Mouse (Mus musculus) megakaryocyte-erythroid progenitor cell, adult 5 weeks (primary cell): ENCODE data around the gene Oscar. TPM values are rescaled to one million over a fixed set of nuclear protein-coding genes. Genes with fewer than 3 reads are reported as not detected.

Experiments
- polyA plus RNA-seq: library from polyadenylated mRNA; stranded (reverse); fragments of >175 nt; gene quantifications from 2 replicates; pipeline ENCODE4 v1.2.3, GENCODE M21; 2012

Oscar gene
- 0.41 TPM in 1 of 2 replicates, not detected in the other for polyA plus RNA-seq

DNA sequence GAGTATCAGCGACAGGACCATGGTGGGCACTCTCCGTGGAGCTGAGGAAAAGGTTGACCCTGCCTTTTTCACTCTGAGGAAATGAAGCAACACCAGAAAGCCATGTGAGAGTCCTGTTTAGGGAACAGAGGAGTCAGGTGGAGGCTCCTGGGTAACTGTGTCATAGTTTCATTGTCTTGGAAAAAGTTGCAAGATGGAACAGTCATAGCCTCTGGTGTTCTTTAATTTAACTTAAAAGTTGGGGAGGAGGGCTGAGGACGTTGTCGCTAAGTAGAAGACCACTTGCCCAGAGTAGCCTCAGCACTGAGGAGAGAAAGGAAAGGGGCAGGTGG is at the start of gene Oscar:
Oscar (minus strand) TSS at position 101 of the 332 bp plus-strand sequence.

GRCm38 (mm10) chr7:3665215-3666114 is 49.5 kb upstream of the Oscar start, which contains the start of gene Leng1:
Gene Leng1, minus strand, starts transcription at chr7:3665840.

GRCm38 (mm10) chr7:3644672-3645487 is 28.9 kb upstream of the Oscar start, which contains the start of gene Cnot3:
Gene Cnot3, plus strand, starts transcription at chr7:3645268.

GRCm38 (mm10) chr7:3629543-3630477 is 13.9 kb upstream of the Oscar start, which contains the start of the genes Tfpt and Prpf31:
Gene Tfpt, minus strand, starts transcription at chr7:3629929.
Gene Prpf31, plus strand, starts transcription at chr7:3629985.

DNA sequence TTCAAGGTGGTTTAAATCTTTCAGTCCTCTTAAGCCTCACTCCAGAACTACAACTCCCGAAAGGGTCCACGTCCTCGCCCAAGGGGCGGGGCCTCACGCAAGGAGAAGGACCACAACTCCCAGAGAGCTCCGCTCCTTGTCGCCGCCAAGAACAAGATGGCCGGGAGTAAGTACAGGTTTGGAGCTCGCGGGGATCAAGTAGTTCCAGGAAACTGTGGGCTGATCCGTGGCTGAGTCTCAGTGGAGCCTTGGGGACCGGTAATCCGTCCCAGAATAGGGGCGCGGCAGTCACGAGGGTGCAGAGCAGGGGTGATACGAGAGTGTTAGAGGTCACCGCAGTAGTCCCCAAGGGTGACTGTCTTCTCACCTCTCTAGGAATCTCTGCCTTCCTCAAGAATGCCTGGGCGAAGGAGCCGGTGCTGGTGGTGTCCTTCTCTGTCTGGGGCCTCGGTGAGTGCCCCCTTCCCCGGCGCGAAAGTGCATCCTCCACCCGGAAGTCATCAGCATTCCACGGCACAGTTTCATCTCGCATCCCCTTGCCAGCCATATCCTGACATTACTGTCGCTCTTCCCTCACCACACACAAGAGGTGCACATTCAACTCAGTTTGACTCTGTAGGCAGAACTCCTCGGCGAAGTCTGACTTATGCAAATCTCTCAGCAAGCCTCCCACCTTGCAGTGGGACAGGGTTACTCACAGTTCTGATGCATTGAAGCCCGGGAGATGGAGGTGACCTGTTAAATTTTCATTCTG is 1.5 kb upstream of the Oscar start, which contains the start of gene Ndufa3:
Ndufa3 (plus strand) TSS at position 132 of the 754 bp plus-strand sequence.

Other genes starting within 250 kb of the Oscar start
- gene Cacng8, start 225.5 kb downstream of the Oscar start, polyA plus RNA-seq = 0.10 and 0.21 TPM in 2 replicates
- gene Cacng6, start 192.0 kb downstream of the Oscar start, polyA plus RNA-seq = not detected in 2 replicates
- gene Tarm1, start 113.5 kb downstream of the Oscar start, polyA plus RNA-seq = 0.06 and 0.10 TPM in 2 replicates
- 51.3 and 61.9 TPM in 2 replicates for gene Ndufa3, start 1.2 kb upstream of the Oscar start, polyA plus RNA-seq
- 35.3 and 35.6 TPM in 2 replicates for gene Tfpt, start 13.8 kb upstream of the Oscar start, polyA plus RNA-seq
- gene Prpf31, start 13.8 kb upstream of the Oscar start, polyA plus RNA-seq = 45.1 and 55.8 TPM in 2 replicates
- 442 and 459 TPM in 2 replicates for gene Cnot3, start 29.1 kb upstream of the Oscar start, polyA plus RNA-seq
- gene Leng1, start 49.7 kb upstream of the Oscar start, polyA plus RNA-seq = 14.6 and 19.7 TPM in 2 replicates
- gene Tmc4, start 61.4 kb upstream of the Oscar start, polyA plus RNA-seq = 3.5 and 5.2 TPM in 2 replicates
- gene Tsen34, start 76.7 kb upstream of the Oscar start, polyA plus RNA-seq = 50.6 and 58.3 TPM in 2 replicates
- gene Mboat7, start 77.4 kb upstream of the Oscar start, polyA plus RNA-seq = 135 and 140 TPM in 2 replicates
- gene Rps9, start 87.8 kb upstream of the Oscar start, polyA plus RNA-seq = 1,328 and 1,611 TPM in 2 replicates
- 1.7 and 2.4 TPM in 2 replicates for gene Pirb, start 104.2 kb upstream of the Oscar start, polyA plus RNA-seq
- gene Gm15448, start 209.5 kb upstream of the Oscar start, polyA plus RNA-seq = 0.06 TPM in 1 of 2 replicates, not detected in the other
- 0.14 and 0.15 TPM in 2 replicates for gene Pira2, start 228.9 kb upstream of the Oscar start, polyA plus RNA-seq